Mouse (Mus musculus): ENCODE results near the gene Rpl10a. TPM values are rescaled to one million over a fixed set of nuclear protein-coding genes. Genes with fewer than 3 reads are reported as not detected.

The Rpl10a gene
- polyA plus RNA-seq, 1 experiment, result 808 TPM

DNA sequence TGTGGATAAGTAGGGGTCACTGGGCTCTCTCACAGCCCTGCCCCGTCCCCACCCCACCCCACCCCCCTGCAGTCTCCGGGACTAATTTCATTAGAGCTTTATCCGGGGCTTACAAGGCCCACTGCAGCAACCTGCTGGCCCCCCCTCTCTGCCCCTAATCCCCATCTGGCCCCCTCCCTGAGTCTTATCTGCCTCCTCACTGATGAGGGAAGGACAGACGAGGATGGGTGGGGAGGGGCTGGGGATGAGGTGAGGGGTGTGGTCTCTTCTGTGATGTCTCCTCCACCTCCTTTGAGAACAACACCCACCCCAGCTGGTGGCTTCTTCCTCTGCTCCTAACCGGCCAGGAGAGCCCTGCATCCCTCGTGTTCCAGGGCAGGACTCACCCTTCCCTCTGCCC is 52.0 kb downstream of the Rpl10a start:
- H3K4me1 ChIP-seq (ENCODE audit: control insufficient read depth, insufficient read depth, low read length), result no peaks in the 10 kb centered on the region
- WGBS, result 18% methylated on average over 6 of the region's 6 CpGs
- DNase-seq, result no peak

More for the DNA sequence above, 52.0 kb downstream of the Rpl10a start:
- H3K4me3 ChIP-seq (replicated peaks; ENCODE audit: insufficient read depth, low read depth, low read length), result no peak overlapping the region
- no peaks in the 10 kb centered on the region for H3K27me3 ChIP-seq (ENCODE audit: control insufficient read depth, insufficient read depth, low read length)
- no peak overlapping the region for H3K27ac ChIP-seq (ENCODE audit: insufficient read depth, low read length)
- TF ChIP-seq CTCF (IDR thresholded peaks at IDR 0.05; ENCODE audit: borderline replicate concordance, insufficient read depth, low read depth, low read length), result no peak
- TF ChIP-seq POLR2A (IDR thresholded peaks at IDR 0.05; ENCODE audit: borderline replicate concordance, insufficient read depth, low read length), result no peak

Other genes with a start within 250 kb of the Rpl10a start
- gene Tcp11, start 247.8 kb upstream of the Rpl10a start, polyA plus RNA-seq (2012; rRNA removed), result 0.43 and 0.70 TPM in 2 replicates
- gene Scube3, start 186.3 kb upstream of the Rpl10a start, polyA plus RNA-seq (2012; rRNA removed), result 1.6 and 1.9 TPM in 2 replicates
- gene Zfp523, start 151.3 kb upstream of the Rpl10a start, polyA plus RNA-seq (2012; rRNA removed), result 71.9 and 77.1 TPM in 2 replicates
- 4.2 and 5.4 TPM in 2 replicates for gene Def6, start 120.7 kb upstream of the Rpl10a start, polyA plus RNA-seq (2012; rRNA removed)
- gene Ppard, start 95.8 kb upstream of the Rpl10a start, polyA plus RNA-seq (2012; rRNA removed), result 26.8 and 27.1 TPM in 2 replicates
- gene Fance, start 15.0 kb upstream of the Rpl10a start, polyA plus RNA-seq (2012; rRNA removed), result 16.5 and 18.4 TPM in 2 replicates
- gene Tead3, start 22.3 kb downstream of the Rpl10a start, polyA plus RNA-seq (2012; rRNA removed), result 2.3 and 3.2 TPM in 2 replicates
- 0.29 TPM in 1 of 2 replicates, not detected in the other for gene Tulp1, start 36.8 kb downstream of the Rpl10a start, polyA plus RNA-seq (2012; rRNA removed)
- 8.6 and 8.9 TPM in 2 replicates for gene Fkbp5, start 189.1 kb downstream of the Rpl10a start, polyA plus RNA-seq (2012; rRNA removed)
- gene Armc12, start 202.3 kb downstream of the Rpl10a start, polyA plus RNA-seq (2012; rRNA removed), result not detected in 2 replicates
- gene Clpsl2, start 220.9 kb downstream of the Rpl10a start, polyA plus RNA-seq (2012; rRNA removed), result not detected in 2 replicates
- 0.28 TPM in 1 of 2 replicates, not detected in the other for gene Clps, start 232.3 kb downstream of the Rpl10a start, polyA plus RNA-seq (2012; rRNA removed)
- gene Lhfpl5, start 247.2 kb downstream of the Rpl10a start, polyA plus RNA-seq (2012; rRNA removed), result 17.8 and 20.4 TPM in 2 replicates